Mouse (Mus musculus): ENCODE results near the gene Tm7sf3. TPM values are rescaled to one million over a fixed set of nuclear protein-coding genes. Genes with fewer than 3 reads are reported as not detected.

The Tm7sf3 gene
- polyA plus RNA-seq, 1 experiment: 22.9 TPM

DNA sequence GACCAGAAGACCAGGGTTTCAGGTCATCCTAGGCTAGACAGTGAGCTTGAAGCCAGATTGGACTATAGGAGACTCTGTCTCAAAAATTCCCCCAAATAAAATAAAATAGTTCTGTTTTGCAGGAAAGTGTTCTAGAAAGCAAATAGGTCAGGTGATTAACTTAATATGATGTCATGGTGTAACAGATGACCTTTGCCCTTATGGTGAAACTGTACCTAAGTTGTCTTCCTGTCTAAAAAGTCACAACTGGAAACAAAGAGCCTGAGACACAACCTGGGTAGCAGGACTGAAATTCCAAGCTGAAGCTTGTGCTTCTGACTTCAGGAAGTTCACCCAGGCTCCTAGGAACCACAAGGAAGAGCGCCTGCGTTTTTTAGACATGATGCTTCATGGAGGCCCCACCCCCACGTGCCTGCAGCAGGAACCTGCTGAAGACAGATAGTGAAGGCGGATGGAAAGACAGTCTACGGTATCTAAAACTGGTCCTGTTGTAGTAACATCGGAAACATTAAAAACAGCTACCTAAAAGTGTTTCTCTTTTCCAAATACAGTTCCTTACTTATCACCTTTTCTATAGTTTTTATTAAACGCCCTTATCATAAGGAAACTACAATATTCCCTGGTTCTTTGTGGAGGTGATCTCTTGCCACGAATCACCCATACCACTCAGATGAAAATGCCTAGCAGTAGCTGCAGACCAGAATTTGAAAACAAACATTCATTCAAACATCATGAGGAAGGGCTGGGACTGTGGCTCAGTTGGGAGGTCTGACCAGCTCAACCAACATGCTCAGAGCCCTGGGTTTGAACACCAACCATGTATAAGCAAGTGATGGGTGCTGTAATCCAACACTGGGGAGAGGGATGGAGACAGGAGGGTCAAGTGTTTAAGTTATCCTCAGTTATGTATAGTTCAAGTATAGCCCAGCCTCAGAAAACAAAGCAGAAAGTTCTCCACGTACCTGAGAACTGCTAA, 12.6 kb downstream of the Tm7sf3 start:
- H3K4me3 ChIP-seq (ENCODE audit: insufficient read depth, low read length): no peak overlapping the region
- peaks cover 4% of the 10 kb centered on the region; the same call in 1 of the 2 replicates for H3K4me1 ChIP-seq (ENCODE audit: control insufficient read depth, insufficient read depth, low read length)
- no peak for TF ChIP-seq POLR2A (IDR thresholded peaks at IDR 0.05; ENCODE audit: extremely low read depth, insufficient read depth, low read length)
- no peak for TF ChIP-seq CTCF (IDR thresholded peaks at IDR 0.05; ENCODE audit: extremely low read depth, insufficient read depth, low read length)
- no peak overlapping the region for H3K27ac ChIP-seq (ENCODE audit: insufficient read depth, low read length)

- TF ChIP-seq CTCF (IDR thresholded peaks at IDR 0.05; ENCODE audit: extremely low read depth, insufficient read depth, low read length): no peak
- TF ChIP-seq POLR2A (IDR thresholded peaks at IDR 0.05; ENCODE audit: extremely low read depth, insufficient read depth, low read length): no peak
- no peak overlapping the region for H3K4me3 ChIP-seq (ENCODE audit: insufficient read depth, low read length)
- no peak overlapping the region for H3K27ac ChIP-seq (ENCODE audit: insufficient read depth, low read length)
- H3K4me1 ChIP-seq (ENCODE audit: control insufficient read depth, insufficient read depth, low read length): peaks cover 4% of the 10 kb centered on the region; the same call in 1 of the 2 replicates
Observed at GRCm38 (mm10) chr6:146628123-146628522, 14.5 kb downstream of the Tm7sf3 start.

DNA sequence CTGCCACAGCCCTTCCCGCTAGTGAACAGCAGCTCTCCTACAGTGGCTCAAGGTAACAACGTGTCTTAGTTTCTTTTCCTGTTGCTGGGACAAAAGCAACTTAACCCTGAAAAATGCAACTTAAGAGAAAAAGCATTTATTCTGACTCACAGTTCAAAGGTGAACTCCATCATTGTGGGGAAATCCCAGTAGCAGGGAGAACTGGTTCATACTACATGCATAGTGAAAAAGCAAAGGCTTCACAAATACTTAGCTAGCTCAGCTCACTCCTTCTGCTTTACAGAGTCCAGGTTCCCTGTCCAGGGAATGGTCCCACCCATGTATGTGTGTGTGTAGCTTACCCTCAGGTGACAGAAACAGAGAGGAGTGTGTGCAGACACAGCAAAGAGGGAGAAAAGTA, 26.0 kb downstream of the Tm7sf3 start:
- TF ChIP-seq POLR2A (IDR thresholded peaks at IDR 0.05; ENCODE audit: extremely low read depth, insufficient read depth, low read length) (no peak), CTCF (IDR thresholded peaks at IDR 0.05; ENCODE audit: extremely low read depth, insufficient read depth, low read length) (no peak)
- H3K27ac ChIP-seq (ENCODE audit: insufficient read depth, low read length): no peak overlapping the region

GRCm38 (mm10) chr6:146615891-146616290, 26.7 kb downstream of the Tm7sf3 start:
- TF ChIP-seq CTCF (IDR thresholded peaks at IDR 0.05; ENCODE audit: extremely low read depth, insufficient read depth, low read length): no peak
- no peak for TF ChIP-seq POLR2A (IDR thresholded peaks at IDR 0.05; ENCODE audit: extremely low read depth, insufficient read depth, low read length)
- Histone ChIP-seq H3K27ac (ENCODE audit: insufficient read depth, low read length) (no peak overlapping the region), H3K4me1 (ENCODE audit: control insufficient read depth, insufficient read depth, low read length) (no peaks in the 10 kb centered on the region), H3K4me3 (ENCODE audit: insufficient read depth, low read length) (no peak overlapping the region)

More for the DNA sequence above, 26.0 kb downstream of the Tm7sf3 start:
- Histone ChIP-seq H3K4me1 (ENCODE audit: control insufficient read depth, insufficient read depth, low read length) (no peaks in the 10 kb centered on the region), H3K4me3 (ENCODE audit: insufficient read depth, low read length) (no peak overlapping the region)

GRCm38 (mm10) chr6:146614541-146614940, 28.1 kb downstream of the Tm7sf3 start:
- TF ChIP-seq POLR2A (IDR thresholded peaks at IDR 0.05; ENCODE audit: extremely low read depth, insufficient read depth, low read length) (no peak), CTCF (IDR thresholded peaks at IDR 0.05; ENCODE audit: extremely low read depth, insufficient read depth, low read length) (no peak)
- no peak overlapping the region for H3K4me3 ChIP-seq (ENCODE audit: insufficient read depth, low read length)
- no peak overlapping the region for H3K27ac ChIP-seq (ENCODE audit: insufficient read depth, low read length)
- no peaks in the 10 kb centered on the region for H3K4me1 ChIP-seq (ENCODE audit: control insufficient read depth, insufficient read depth, low read length)

DNA sequence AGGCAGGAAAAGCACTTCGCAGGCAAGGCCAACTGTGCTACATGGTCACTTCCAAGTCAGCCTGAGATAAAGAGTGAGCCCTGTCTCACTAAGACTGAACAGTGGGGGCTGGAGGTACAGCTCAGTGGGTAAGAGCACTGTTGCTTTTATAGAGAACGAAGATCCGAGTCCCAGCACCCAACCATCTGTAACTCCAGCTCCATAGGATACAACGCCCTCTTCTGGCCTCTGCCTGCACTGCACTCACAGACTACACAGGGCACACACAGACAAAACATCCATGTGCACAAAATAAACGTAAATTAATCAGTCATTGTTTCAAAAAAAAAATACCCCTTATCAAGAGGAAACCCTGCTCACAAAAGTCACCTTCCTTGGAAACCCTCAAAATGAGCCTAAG, 28.7 kb downstream of the Tm7sf3 start:
- Histone ChIP-seq H3K27ac (ENCODE audit: insufficient read depth, low read length) (no peak overlapping the region), H3K4me1 (ENCODE audit: control insufficient read depth, insufficient read depth, low read length) (no peaks in the 10 kb centered on the region), H3K4me3 (ENCODE audit: insufficient read depth, low read length) (no peak overlapping the region)
- TF ChIP-seq POLR2A (IDR thresholded peaks at IDR 0.05; ENCODE audit: extremely low read depth, insufficient read depth, low read length): no peak
- TF ChIP-seq CTCF (IDR thresholded peaks at IDR 0.05; ENCODE audit: extremely low read depth, insufficient read depth, low read length): no peak

DNA sequence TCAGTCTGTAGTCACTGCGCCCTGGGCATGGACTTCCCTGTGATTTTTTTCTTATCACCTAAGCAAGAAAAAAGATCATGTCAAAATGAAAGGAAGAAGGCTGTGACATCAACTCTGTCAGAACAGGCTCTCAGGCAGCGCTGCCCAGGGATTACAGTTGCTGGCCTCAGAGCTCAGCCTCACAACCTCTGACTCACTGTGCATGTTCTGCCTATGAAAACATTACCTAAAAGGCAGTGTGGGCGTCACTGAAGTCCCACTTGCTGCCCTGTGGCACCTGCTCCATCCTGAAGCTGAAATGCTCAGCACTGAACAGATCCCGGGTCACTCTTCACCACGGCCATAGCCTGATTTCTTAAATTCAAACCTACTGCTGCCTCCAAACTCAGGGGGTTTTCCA, 29.9 kb downstream of the Tm7sf3 start:
- H3K27ac ChIP-seq (ENCODE audit: insufficient read depth, low read length): no peak overlapping the region
- TF ChIP-seq POLR2A (IDR thresholded peaks at IDR 0.05; ENCODE audit: extremely low read depth, insufficient read depth, low read length) (no peak), CTCF (IDR thresholded peaks at IDR 0.05; ENCODE audit: extremely low read depth, insufficient read depth, low read length) (no peak)
- no peak overlapping the region for H3K4me3 ChIP-seq (ENCODE audit: insufficient read depth, low read length)
- H3K4me1 ChIP-seq (ENCODE audit: control insufficient read depth, insufficient read depth, low read length): no peaks in the 10 kb centered on the region

DNA sequence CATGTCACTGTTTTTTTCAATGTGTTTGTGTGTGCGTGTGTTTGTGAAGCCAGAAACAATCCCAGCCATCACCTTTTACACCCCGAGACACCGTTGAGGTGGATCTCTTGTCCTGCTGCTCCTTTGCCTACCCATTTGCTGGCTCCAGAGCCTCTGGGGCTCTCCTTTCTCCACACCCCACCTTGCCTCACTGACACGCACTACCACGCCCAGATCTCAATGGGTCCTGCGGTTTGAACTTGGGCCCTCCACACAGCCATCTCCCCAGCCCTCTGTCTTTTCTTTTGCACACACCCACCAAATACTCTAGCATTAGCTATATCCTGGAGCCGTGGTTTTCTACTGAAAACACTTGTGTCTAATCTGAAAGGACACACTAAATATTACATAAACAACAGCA, 30.7 kb downstream of the Tm7sf3 start:
- H3K4me3 ChIP-seq (ENCODE audit: insufficient read depth, low read length): no peak overlapping the region
- no peaks in the 10 kb centered on the region for H3K4me1 ChIP-seq (ENCODE audit: control insufficient read depth, insufficient read depth, low read length)
- no peak overlapping the region for H3K27ac ChIP-seq (ENCODE audit: insufficient read depth, low read length)
- TF ChIP-seq POLR2A (IDR thresholded peaks at IDR 0.05; ENCODE audit: extremely low read depth, insufficient read depth, low read length): no peak
- no peak for TF ChIP-seq CTCF (IDR thresholded peaks at IDR 0.05; ENCODE audit: extremely low read depth, insufficient read depth, low read length)

GRCm38 (mm10) chr6:146611385-146611784, 31.2 kb downstream of the Tm7sf3 start:
- TF ChIP-seq CTCF (IDR thresholded peaks at IDR 0.05; ENCODE audit: extremely low read depth, insufficient read depth, low read length) (no peak), POLR2A (IDR thresholded peaks at IDR 0.05; ENCODE audit: extremely low read depth, insufficient read depth, low read length) (no peak)
- no peaks in the 10 kb centered on the region for H3K4me1 ChIP-seq (ENCODE audit: control insufficient read depth, insufficient read depth, low read length)
- no peak overlapping the region for H3K27ac ChIP-seq (ENCODE audit: insufficient read depth, low read length)
- no peak overlapping the region for H3K4me3 ChIP-seq (ENCODE audit: insufficient read depth, low read length)

DNA sequence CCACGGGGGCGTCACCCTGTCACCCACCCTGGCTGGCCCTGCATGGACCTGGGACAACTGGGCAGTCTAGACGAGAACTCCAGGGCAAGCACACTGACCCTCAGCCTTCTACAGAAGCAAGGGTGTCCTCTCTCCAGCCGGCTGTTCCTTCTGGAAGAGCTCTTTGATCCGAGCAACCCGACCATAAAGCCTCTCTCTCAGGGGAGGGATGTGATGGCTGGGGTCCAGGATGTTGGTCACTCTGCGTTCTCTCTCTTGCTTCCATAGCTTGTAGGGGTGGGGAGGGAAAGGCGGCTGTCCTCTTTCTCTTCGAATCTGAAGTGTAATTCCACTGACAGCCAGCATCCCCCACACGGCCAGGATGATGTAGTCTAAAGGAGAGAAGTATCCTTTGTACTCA, 39.0 kb downstream of the Tm7sf3 start:
- Histone ChIP-seq H3K27ac (ENCODE audit: insufficient read depth, low read length) (no peak overlapping the region), H3K4me3 (ENCODE audit: insufficient read depth, low read length) (no peak overlapping the region), H3K4me1 (ENCODE audit: control insufficient read depth, insufficient read depth, low read length) (no peaks in the 10 kb centered on the region)
- TF ChIP-seq POLR2A (IDR thresholded peaks at IDR 0.05; ENCODE audit: extremely low read depth, insufficient read depth, low read length) (no peak), CTCF (IDR thresholded peaks at IDR 0.05; ENCODE audit: extremely low read depth, insufficient read depth, low read length) (no peak)
